Mouse (Mus musculus): Measurements from ENCODE around the gene Itga1. TPM values are rescaled to one million over a fixed set of nuclear protein-coding genes. Genes with fewer than 3 reads are reported as not detected.

Gene Itga1
- total and polyA plus RNA-seq, 3 experiments = not detected

- Histone ChIP-seq H3K36me3 (ENCODE audit: control insufficient read depth in 1 of 2, insufficient read depth in 2 of 2, low read length in 2 of 2) (no peaks in the 10 kb centered on the region), H3K9ac (ENCODE audit: control insufficient read depth, low read depth, low read length, poor library complexity, severe bottlenecking) (no peak overlapping the region), H3K27me3 (ENCODE audit: control insufficient read depth in 1 of 2, insufficient read depth in 2 of 2, low read length in 2 of 2) (no peaks in the 10 kb centered on the region), H3K79me2 (ENCODE audit: control insufficient read depth, insufficient read depth, low read length, poor library complexity) (no peaks in the 10 kb centered on the region), H3K27ac (ENCODE audit: control insufficient read depth, low read depth, low read length) (no peak overlapping the region), H3K9me3 (replicated peaks; ENCODE audit: insufficient read depth, low read length) (no peaks in the 10 kb centered on the region), H3K4me1 (ENCODE audit: control insufficient read depth in 1 of 2, insufficient read depth in 2 of 2, low read length in 2 of 2) (no peaks in the 10 kb centered on the region), H3K4me3 (ENCODE audit: control insufficient read depth in 1 of 2, insufficient read depth in 1 of 2, low read depth in 2 of 2, low read length in 2 of 2) (no peak overlapping the region)
- no peak for DNase-seq (ENCODE audit: low read depth, low spot score)
- no peak for TF ChIP-seq BHLHE40 (IDR thresholded peaks at IDR 0.05; ENCODE audit: borderline replicate concordance, low read depth, low read length)
- TF ChIP-seq RCOR1 (IDR thresholded peaks at IDR 0.05; ENCODE audit: low read depth, low read length) = no peak
- no peak for TF ChIP-seq KAT2A (conservative IDR thresholded peaks at IDR 0.05; ENCODE audit: low read depth, low read length)
- TF ChIP-seq GABPA (IDR thresholded peaks at IDR 0.05; ENCODE audit: low read depth, low read length) = no peak
- TF ChIP-seq E2F4 (IDR thresholded peaks at IDR 0.05; ENCODE audit: borderline replicate concordance, low read depth, low read length) = no peak
- TF ChIP-seq ZC3H11A (IDR thresholded peaks at IDR 0.05; ENCODE audit: low read depth, low read length) = no peak
- no peak for TF ChIP-seq USF2 (IDR thresholded peaks at IDR 0.05; ENCODE audit: borderline replicate concordance in 1 of 2, insufficient read depth in 1 of 2, low read depth in 1 of 2, low read length in 2 of 2)
- TF ChIP-seq TBP (IDR thresholded peaks at IDR 0.05; ENCODE audit: low read depth, low read length) = no peak
- TF ChIP-seq MEF2A (IDR thresholded peaks at IDR 0.05; ENCODE audit: extremely low read depth, insufficient replicate concordance, low read depth, low read length, poor library complexity, severe bottlenecking) = no peak
- TF ChIP-seq ZNF384 (IDR thresholded peaks at IDR 0.05; ENCODE audit: low read depth, low read length) = no peak
- no peak for TF ChIP-seq RAD21 (IDR thresholded peaks at IDR 0.05; ENCODE audit: low read depth, low read length)
- TF ChIP-seq GATA1 (IDR thresholded peaks at IDR 0.05; ENCODE audit: low read depth, low read length) = no peak
- TF ChIP-seq ZKSCAN1 (IDR thresholded peaks at IDR 0.05; ENCODE audit: low read depth, low read length) = no peak
- TF ChIP-seq EP300 (IDR thresholded peaks at IDR 0.05; ENCODE audit: low read depth in 1 of 2, low read length in 2 of 2) = no peak
- TF ChIP-seq CHD2 (IDR thresholded peaks at IDR 0.05; ENCODE audit: low read length) = no peak
- TF ChIP-seq POLR2AphosphoS5 (IDR thresholded peaks at IDR 0.05; ENCODE audit: borderline replicate concordance, low read depth, low read length) = no peak
- TF ChIP-seq SMC3 (IDR thresholded peaks at IDR 0.05; ENCODE audit: low read depth, low read length) = no peak
- no peak for TF ChIP-seq POLR2AphosphoS2 (IDR thresholded peaks at IDR 0.05; ENCODE audit: low read length)
- no peak for TF ChIP-seq NELFE (IDR thresholded peaks at IDR 0.05; ENCODE audit: low read depth, low read length)
- TF ChIP-seq UBTF (IDR thresholded peaks at IDR 0.05; ENCODE audit: borderline replicate concordance, insufficient read depth, low read depth, low read length) = no peak
Measured at GRCm38 (mm10) chr13:115033135-115033534, 68.6 kb downstream of the Itga1 start.
